Mouse (Mus musculus): ENCODE results near the gene Fbxl18. TPM values are rescaled to one million over a fixed set of nuclear protein-coding genes. Genes with fewer than 3 reads are reported as not detected.
A peak's percentile ranks its signal among the peaks of the same experiment; 100 is the strongest.

Fbxl18 gene
- polyA plus RNA-seq, 1 experiment from 2014 or later, result 14.6 TPM

DNA sequence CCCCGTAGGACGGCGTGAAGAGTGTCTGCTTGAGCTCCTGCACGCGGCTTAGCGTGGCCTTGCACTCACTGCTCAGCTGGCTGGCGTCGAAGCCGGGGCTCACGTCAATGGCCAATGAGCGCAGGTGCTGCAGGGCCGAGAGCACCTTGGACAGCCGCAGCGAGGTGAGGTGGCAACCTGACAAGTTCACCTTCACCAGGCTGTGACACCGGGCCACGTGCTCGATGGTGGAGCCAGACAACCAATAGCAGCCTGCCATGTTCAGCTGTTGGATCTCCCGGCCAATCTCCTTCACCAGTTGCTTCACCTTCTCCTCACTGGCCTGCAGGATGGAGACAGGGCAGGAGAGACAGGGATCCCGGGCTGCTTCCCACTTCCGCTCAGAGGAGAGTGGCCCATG, 8.5 kb downstream of the Fbxl18 start:
- Histone ChIP-seq H3K9me3 (no peaks in the 10 kb centered on the region), H3K36me3 (peaks cover 55% of the 10 kb centered on the region), H3K4me1 (peaks cover 12% of the 10 kb centered on the region), H3K27ac (peak overlapping the region; percentile 57; the same call in 1 of the 2 replicates), H3K4me3 (no peak overlapping the region), H3K27me3 (ENCODE audit: insufficient read depth, poor library complexity, severe bottlenecking) (no peaks in the 10 kb centered on the region)
- 85% methylated on average over 20 of the region's 20 CpGs for WGBS
- no peak for DNase-seq (ENCODE audit: low spot score)

DNA sequence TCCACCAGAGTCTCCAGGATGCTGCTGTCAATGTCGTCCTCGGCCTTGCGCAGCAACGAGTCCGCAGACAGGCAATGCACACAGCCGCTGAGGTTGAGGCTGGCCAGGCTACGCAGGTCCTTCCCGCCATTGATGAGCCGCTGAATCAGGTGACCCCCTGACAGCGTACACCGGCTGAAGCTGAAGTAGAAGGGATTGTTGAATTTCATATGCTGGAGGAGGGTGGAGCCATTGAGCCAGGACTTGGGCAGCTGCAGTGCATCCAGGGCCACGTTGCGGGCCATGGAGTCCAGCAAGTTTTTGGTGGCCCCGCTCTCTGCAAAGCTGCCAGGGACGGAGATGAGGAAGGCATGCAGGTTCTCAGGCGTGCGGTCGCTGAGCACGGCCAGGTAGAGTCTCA, 9.0 kb downstream of the Fbxl18 start:
- Histone ChIP-seq H3K9me3 (no peaks in the 10 kb centered on the region), H3K36me3 (peaks cover 58% of the 10 kb centered on the region), H3K27ac (no peak overlapping the region), H3K4me3 (no peak overlapping the region), H3K27me3 (ENCODE audit: insufficient read depth, poor library complexity, severe bottlenecking) (no peaks in the 10 kb centered on the region), H3K4me1 (peaks cover 17% of the 10 kb centered on the region)
- WGBS, result 93% methylated on average over 19 of the region's 19 CpGs
- no peak for DNase-seq (ENCODE audit: low spot score)

DNA sequence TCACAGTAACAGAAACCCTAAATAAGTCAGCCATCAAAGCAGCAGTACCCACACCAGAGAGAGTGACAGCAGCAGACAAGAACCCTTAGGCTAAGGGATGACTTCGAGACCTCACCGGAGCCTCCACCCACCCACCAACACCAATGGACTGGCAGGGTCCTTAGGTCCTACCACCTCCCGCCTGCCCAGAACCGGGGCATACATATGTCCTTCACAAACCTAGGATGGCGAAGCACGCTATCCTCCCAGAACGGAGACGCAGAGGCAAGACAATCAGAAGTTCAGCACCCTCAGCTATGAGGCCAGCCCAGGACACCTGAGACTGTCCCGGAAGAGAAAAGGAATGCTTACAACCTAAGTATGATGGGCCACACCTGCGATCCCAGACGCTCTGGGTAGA, 12.8 kb downstream of the Fbxl18 start:
- Histone ChIP-seq H3K27ac (no peak overlapping the region), H3K27me3 (ENCODE audit: insufficient read depth, poor library complexity, severe bottlenecking) (no peaks in the 10 kb centered on the region), H3K36me3 (peaks cover 67% of the 10 kb centered on the region), H3K4me3 (no peak overlapping the region), H3K4me1 (peaks cover 23% of the 10 kb centered on the region), H3K9me3 (no peaks in the 10 kb centered on the region)
- 91% methylated on average over 11 of the region's 11 CpGs for WGBS
- DNase-seq (ENCODE audit: low spot score), result no peak

DNA sequence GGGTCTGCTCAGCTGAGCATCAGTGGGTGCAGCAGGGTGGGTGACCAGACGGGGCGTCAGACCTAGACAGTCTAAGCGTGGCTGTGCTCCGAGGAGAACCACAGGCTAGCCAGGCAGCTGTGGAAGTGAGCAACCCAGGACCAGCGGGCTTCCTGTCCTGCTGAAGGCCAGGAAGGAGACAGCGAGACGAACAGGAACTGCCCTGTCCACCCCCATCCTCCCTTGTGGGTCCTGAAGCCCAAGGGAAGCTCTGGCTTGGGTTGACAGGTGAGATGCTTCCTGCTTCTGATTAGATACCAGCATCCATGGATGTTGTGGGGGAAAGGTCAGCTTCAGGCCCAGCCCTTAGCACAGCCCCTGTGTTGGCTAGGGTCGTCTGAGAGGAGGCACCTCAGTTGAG, 13.3 kb downstream of the Fbxl18 start:
- Histone ChIP-seq H3K27me3 (ENCODE audit: insufficient read depth, poor library complexity, severe bottlenecking) (no peaks in the 10 kb centered on the region), H3K9me3 (no peaks in the 10 kb centered on the region), H3K36me3 (peaks cover 69% of the 10 kb centered on the region), H3K27ac (peak overlapping the region; percentile 59), H3K4me3 (no peak overlapping the region), H3K4me1 (peaks cover 29% of the 10 kb centered on the region)
- WGBS, result 52% methylated on average over 8 of the region's 8 CpGs
- DNase-seq (ENCODE audit: low spot score), result no peak

DNA sequence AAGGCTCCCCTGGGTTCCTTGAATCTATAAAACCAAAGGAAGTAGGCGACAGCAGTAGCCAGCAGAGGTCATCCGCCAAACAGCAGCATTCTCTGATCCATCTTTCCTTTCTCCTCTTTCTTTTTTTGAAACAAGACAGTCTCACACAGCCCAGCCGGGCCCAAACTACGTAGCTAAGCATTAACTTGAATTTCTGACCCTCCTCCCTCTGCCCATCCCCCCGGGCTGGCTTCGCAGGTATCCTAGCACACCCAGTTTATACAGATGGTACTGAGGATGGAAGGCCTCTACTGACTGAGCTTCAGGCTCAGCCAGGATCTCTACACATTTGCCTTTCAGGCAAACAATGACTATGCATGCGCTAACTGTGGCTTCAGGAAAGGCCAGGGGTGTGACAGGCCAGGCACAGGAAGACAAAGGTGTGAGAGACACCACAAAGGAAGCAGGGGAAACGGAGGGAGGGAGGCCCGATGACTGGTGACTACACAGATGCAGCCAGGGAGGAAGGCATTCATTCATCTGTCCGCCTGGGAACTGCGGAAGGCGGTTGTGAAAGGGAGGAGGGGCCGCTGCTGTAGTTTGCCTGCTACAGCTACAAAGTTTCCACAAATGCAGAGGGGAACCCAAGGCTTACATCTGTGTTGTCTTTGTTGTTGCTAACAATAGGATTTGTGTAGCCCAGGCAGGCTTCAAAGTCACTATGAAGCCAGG, 14.3 kb downstream of the Fbxl18 start:
- Histone ChIP-seq H3K27ac (peak overlapping the region; percentile 59), H3K9me3 (no peaks in the 10 kb centered on the region), H3K27me3 (ENCODE audit: insufficient read depth, poor library complexity, severe bottlenecking) (no peaks in the 10 kb centered on the region), H3K36me3 (peaks cover 69% of the 10 kb centered on the region), H3K4me3 (no peak overlapping the region), H3K4me1 (peaks cover 29% of the 10 kb centered on the region)
- 49% methylated on average over 13 of the region's 13 CpGs for WGBS
- DNase-seq (ENCODE audit: low spot score), result no peak

DNA sequence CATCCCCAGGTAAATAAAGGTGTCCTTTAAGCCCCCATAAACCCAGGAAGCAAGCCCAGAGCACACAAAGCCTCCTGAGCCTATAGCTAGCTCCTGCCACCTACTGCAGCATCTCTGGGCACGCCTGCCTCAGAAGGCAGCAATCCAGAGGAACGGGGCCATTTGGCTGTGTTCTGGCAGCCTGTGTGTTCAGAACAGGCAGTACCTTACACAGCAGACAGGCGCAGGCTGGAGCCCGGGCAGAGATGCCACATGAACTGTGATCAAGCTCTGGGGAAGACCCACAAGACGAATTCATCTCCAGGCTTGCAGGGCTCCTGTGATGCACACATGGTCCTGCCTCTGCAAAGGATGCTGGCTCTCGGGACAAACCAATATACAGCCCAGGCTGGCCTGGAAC, 15.0 kb downstream of the Fbxl18 start:
- no peaks in the 10 kb centered on the region for H3K9me3 ChIP-seq
- 78% methylated on average over 6 of the region's 6 CpGs for WGBS
- no peaks in the 10 kb centered on the region for H3K27me3 ChIP-seq (ENCODE audit: insufficient read depth, poor library complexity, severe bottlenecking)
- no peak overlapping the region for H3K27ac ChIP-seq
- DNase-seq (ENCODE audit: low spot score), result no peak
- H3K4me1 ChIP-seq, result peaks cover 29% of the 10 kb centered on the region
- H3K36me3 ChIP-seq, result peaks cover 69% of the 10 kb centered on the region
- H3K4me3 ChIP-seq, result no peak overlapping the region

DNA sequence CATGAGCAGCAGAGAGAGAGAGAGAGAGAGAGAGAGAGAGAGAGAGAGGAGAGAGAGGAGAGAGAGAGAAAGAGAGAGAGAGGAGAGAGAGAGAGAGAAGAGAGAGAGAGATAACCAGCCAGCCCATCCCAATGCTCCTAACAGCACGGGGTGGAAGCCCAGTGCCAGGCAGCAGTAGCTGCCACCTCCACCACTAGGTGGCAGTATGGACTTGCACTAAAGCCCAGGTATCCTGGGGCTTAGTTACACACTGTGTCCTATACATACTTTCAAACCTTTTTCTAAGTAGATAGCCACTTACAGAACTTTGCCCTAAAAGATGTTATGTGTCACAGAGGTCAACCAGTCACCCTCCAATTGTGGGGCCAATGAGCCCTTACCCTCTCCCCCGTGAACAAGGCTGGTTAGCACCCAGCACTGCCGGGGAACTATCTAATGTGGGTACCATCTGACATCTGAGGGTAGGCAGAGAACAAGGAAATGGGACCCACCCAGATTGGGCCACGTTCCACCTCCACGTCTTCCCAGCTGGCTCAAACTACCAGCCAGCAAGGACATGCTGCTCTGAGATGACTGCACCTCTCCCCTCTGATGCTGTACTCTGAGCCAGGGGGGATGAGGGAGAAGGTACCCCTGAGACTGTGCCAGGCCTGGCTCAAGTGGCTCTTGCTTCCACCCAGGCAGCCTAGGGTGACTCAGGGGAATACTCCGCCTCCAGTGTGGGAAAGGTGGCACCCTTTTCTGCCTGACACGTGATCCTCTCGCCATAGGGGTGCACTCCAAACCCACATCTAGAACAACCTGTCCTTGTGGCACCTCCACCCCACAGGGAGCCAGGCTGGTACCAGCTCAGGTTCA, 15.7 kb downstream of the Fbxl18 start:
- Histone ChIP-seq H3K9me3 (no peaks in the 10 kb centered on the region), H3K27me3 (ENCODE audit: insufficient read depth, poor library complexity, severe bottlenecking) (no peaks in the 10 kb centered on the region), H3K36me3 (peaks cover 69% of the 10 kb centered on the region), H3K27ac (no peak overlapping the region; the same call in 1 of the 2 replicates), H3K4me3 (no peak overlapping the region), H3K4me1 (peaks cover 29% of the 10 kb centered on the region)
- DNase-seq (ENCODE audit: low spot score), result no peak
- 62% methylated on average over 8 of the region's 8 CpGs for WGBS

DNA sequence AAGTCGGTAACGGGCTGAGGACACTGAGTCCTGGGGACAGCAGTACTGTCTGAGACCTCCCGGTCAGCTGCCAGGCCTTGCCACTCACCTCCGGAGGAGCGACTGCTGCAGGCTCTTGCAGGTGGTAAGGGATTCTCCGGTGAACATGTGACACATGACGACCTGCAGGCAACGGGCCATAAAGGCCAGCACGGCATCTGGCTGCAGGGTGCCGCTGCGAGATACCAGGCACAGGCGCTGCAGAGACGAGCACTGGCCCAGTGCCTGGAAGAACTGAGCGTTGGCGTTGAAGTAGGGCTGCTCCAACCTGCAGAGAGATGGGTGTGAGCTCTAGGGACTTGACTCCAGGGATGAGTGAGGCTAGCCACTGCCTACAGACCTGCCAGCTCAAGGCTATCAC, 16.7 kb downstream of the Fbxl18 start:
- Histone ChIP-seq H3K27me3 (ENCODE audit: insufficient read depth, poor library complexity, severe bottlenecking) (no peaks in the 10 kb centered on the region), H3K4me3 (no peak overlapping the region), H3K36me3 (peaks cover 69% of the 10 kb centered on the region), H3K4me1 (peaks cover 29% of the 10 kb centered on the region), H3K27ac (no peak overlapping the region), H3K9me3 (no peaks in the 10 kb centered on the region)
- WGBS, result 79% methylated on average over 15 of the region's 15 CpGs
- DNase-seq (ENCODE audit: low spot score), result no peak

DNA sequence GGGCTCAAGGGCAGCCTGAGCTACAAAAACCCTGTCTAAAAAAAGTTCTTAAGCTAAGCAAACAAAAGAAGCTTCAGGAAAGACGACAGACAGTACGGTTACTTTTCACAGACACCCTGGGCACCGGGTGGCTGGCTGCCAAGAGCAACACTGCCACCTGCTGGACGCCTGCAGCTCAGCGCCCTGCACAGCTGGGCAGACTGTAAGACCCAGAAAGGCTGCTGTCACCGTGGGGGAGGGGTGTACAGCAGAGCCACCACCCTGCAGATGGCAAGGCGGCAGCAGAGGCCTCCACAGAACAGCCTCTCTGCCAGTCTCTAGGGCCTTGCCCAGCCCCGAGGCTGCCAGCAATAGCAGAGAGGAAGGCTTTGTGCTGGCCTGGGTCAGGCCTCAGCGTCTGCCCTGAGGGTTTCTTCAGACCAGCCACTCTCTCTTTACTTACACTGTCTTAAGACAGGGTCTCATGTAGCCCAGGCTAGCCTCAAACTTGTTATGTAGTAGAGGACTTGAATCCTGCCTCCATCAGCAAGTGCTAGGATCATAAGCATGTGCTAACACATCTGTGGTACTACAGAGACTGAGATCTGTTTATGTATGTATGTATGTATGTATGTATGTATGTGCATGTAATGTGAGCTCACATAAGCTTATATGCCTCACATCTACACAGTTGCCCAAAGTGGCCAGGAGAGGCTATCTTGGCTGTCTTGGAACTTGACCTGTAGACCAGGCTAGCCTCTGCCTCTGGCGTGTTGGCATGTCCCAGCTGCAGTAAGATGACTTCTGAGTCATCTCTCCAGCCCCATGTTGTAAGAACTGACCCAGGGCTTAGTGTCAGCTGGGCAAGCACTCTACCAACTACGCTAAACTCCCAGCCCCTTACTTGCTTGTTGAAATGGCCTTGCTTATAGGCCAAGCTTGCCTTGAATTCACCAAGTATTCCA, 17.6 kb downstream of the Fbxl18 start:
- Histone ChIP-seq H3K4me1 (peaks cover 29% of the 10 kb centered on the region), H3K27ac (peak overlapping the region; percentile 31; the same call in 1 of the 2 replicates), H3K4me3 (no peak overlapping the region), H3K36me3 (peaks cover 68% of the 10 kb centered on the region), H3K9me3 (no peaks in the 10 kb centered on the region), H3K27me3 (ENCODE audit: insufficient read depth, poor library complexity, severe bottlenecking) (no peaks in the 10 kb centered on the region)
- DNase-seq (ENCODE audit: low spot score), result peak; percentile 90
- WGBS, result 29% methylated on average over 11 of the region's 11 CpGs

DNA sequence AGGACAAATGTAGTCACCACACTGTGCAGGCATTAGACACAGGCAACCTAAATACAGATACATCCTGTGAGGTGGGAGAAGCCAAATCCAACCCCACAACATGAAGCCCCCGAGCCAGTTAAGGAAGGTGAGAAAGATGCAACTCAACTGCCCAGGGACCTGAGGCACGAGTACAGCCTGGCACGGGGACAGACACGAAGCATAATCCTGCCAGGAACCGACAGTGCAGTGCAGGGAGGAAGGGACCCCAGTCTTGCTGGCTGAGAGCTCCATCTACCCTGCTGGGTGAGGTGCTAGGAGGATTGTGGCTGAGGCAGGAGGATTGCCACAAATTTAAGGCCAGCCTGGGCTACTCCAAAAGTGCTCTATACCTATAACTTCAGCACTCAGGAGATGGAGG, 18.3 kb downstream of the Fbxl18 start:
- Histone ChIP-seq H3K27ac (0 out of 2 replicates have a peak overlapping the region, but pooled peaks have one; percentile 2), H3K27me3 (ENCODE audit: insufficient read depth, poor library complexity, severe bottlenecking) (no peaks in the 10 kb centered on the region), H3K36me3 (peaks cover 73% of the 10 kb centered on the region), H3K9me3 (no peaks in the 10 kb centered on the region), H3K4me1 (peaks cover 30% of the 10 kb centered on the region), H3K4me3 (no peak overlapping the region)
- no peak for DNase-seq (ENCODE audit: low spot score)
- 91% methylated on average over 5 of the region's 5 CpGs for WGBS

DNA sequence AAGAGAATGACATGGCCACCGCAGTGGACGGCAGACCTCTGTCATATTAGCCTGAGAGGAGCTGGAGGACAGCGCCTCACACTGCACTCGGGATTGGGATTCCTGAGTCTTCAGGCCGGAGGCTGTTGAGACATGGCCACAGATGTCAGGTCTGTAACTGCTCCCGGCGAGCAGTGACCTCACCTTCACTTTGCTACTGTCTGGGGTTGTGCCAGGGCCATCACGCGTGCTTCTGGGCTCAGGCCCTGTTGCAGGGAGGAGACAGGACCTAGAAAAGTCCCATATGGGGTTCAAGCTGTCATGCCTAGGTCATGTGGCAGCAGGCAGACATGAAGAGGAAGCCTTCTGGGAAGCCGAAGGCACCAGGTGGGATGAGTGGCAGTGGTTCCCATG, 19.7 kb downstream of the Fbxl18 start:
- WGBS, result 93% methylated on average over 10 of the region's 10 CpGs
- peaks cover 21% of the 10 kb centered on the region for H3K4me1 ChIP-seq
- peaks cover 83% of the 10 kb centered on the region for H3K36me3 ChIP-seq
- no peak overlapping the region for H3K27ac ChIP-seq
- no peak overlapping the region for H3K4me3 ChIP-seq
- no peaks in the 10 kb centered on the region for H3K27me3 ChIP-seq (ENCODE audit: insufficient read depth, poor library complexity, severe bottlenecking)
- no peaks in the 10 kb centered on the region for H3K9me3 ChIP-seq
- DNase-seq (ENCODE audit: low spot score), result no peak

DNA sequence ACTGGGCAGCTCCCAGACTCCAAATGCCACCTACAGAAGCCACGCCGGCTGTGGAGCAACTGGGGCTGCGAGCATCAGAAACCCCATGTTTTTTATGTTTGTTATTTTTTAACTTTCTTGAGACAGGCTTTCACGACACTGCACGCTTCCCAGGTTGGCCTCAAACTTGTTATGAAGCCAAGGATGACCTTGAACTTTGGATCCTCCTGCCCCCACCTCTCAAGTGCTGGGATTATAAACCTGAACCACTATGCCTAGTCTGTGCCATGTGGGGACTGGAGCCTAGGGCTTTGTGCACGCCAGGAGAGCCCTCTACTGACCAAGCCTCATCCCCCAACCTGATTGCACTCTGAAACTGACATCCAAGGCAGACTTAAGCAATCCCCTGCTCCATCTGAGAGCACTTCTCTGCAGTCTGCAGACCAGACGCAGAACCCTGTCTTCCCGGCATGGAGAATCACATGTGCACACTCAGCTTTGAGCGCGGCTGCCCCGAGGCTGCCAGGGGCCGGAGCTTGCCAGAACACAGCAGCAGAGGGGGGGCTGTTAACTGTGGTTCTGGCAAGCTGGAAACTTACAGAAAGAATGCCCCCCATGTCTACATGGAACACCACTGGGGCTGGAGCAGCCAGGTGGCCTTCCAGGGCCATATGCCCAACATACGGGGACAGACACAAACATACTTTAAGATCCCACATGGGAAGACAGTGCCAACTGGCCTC, 20.3 kb downstream of the Fbxl18 start:
- no peak for DNase-seq (ENCODE audit: low spot score)
- no peaks in the 10 kb centered on the region for H3K27me3 ChIP-seq (ENCODE audit: insufficient read depth, poor library complexity, severe bottlenecking)
- H3K27ac ChIP-seq, result no peak overlapping the region
- peaks cover 82% of the 10 kb centered on the region for H3K36me3 ChIP-seq
- no peak overlapping the region for H3K4me3 ChIP-seq
- H3K9me3 ChIP-seq, result no peaks in the 10 kb centered on the region
- WGBS, result 88% methylated on average over 13 of the region's 13 CpGs
- peaks cover 15% of the 10 kb centered on the region; the same call in 1 of the 2 replicates for H3K4me1 ChIP-seq

Measured in heart, embryonic 10.5 days (tissue).